Mouse (Mus musculus) mouse embryonic stem cell (cell line): ENCODE data around the gene Hivep2.

ENCODE experiments used
- in situ Hi-C, 2 experiments: fragments of 300-500 bp; cut with MboI; formaldehyde crosslinking; loops; 1 replicate in 1 of 2; 3 replicates in 1 of 2; pipeline ENCODE4 v1.14.3; 2019 to 2020; ENCODE audit warnings: low sequenced_read_pairs in 2 of 2, low pct_unique_long_range_greater_than_20kb in 1 of 2, mixed read lengths in 1 of 2; ENCODE audit not compliant: unreplicated experiment in 1 of 2

Hivep2 gene

DNA sequence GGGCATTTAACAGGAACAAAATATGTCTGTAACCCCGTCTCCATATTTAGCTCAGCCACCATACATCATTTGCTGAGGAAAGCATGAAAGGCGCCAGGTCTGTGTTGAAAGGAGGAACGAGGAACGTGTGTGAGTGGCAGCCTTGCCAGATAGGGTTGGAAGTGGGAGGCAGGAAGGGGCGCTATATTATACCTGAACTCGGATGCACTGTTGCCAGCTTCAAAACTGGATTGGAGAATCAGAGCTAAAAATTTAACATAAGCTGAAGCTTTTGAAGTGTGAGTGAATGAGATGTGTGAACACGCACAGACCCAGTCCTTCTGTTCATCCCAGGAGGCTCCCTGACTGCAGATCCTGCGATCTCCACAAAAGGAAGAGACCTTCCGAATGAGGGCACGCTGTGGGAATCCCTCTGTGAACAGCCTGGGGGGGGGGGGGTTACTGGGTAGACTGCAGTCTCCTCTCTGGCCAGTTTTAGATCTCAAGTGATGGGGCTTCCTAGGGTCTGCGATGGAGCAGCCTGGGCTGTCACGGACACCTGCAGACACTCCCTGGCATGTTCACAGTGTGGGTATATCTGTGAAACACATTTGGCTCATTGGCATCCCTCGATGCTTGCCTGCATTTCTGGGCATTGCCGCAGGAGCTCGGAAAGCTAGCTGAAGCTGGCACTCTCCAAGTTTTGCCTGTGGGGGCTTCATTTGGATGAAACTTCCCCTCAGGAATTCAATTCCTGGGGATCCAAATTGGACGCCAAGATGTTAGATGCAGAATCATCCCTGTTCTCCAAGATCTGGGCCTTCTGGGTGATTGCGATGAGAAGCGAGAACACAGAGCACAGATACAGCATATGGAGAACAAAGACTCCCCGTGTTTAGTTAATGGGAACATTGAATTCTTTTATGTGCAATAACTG, 213.8 kb downstream of the Hivep2 start:
- in situ Hi-C loops, result no loop called here

GRCm38 (mm10) chr10:14186352-14186976, 220.6 kb downstream of the Hivep2 start:
- in situ Hi-C loops, result no loop called here

GRCm38 (mm10) chr10:14189050-14189449, 223.2 kb downstream of the Hivep2 start:
- in situ Hi-C loops, result no loop called here

- in situ Hi-C loops, result no loop called here
These were observed 225.3 kb downstream of the Hivep2 start for GRCm38 (mm10) chr10:14191202-14191601.

- in situ Hi-C loops, result no loop called here
These were observed 226.3 kb downstream of the Hivep2 start for GRCm38 (mm10) chr10:14192156-14192555.

- in situ Hi-C loops, result no loop called here
These were observed 227.8 kb downstream of the Hivep2 start for GRCm38 (mm10) chr10:14193702-14194101.

DNA sequence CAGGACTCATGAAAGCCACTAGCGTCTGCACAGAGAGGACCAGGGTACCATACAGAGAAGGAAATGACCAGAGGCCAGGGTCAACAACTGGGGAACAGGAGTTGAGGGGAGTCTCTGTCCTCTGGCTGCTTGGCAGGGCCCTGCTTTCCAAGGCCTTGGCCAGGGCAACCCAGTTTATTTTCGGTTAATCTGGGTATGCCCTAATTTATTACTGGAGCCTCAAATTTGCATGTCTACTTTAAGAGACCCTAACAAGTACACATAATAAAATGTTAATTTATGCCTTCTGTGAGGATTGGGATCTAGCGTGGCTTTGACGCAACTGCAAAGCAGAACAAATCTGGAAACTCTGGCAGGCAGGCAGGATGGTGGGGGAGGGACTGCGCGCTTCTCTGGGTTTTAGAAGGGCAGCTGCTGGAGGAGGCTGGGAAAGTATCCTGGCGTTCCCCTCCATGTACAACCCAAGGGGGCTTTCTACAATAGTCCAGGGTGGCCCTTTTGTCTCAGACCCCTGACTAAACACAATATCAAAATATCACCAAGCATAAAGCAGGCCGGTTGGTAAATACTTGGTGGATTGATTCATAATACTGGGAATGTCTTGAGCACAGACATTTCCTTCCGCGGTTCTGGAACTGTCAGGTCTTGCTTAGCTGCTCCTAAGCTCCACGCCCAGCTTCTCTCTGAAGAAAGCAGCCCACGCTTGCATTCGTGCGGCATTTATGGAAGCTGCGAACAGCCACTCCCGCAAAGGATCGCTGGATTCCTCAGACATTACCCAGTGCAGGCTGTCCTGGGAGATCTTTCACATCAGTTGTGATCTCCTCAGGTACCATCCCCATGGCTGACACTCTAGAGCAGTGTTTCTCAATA, 230.1 kb downstream of the Hivep2 start:
- in situ Hi-C loops, result no loop called here

GRCm38 (mm10) chr10:14196785-14197184, 230.9 kb downstream of the Hivep2 start:
- in situ Hi-C loops, result no loop called here

GRCm38 (mm10) chr10:14197261-14197660, 231.4 kb downstream of the Hivep2 start:
- in situ Hi-C loops, result no loop called here

DNA sequence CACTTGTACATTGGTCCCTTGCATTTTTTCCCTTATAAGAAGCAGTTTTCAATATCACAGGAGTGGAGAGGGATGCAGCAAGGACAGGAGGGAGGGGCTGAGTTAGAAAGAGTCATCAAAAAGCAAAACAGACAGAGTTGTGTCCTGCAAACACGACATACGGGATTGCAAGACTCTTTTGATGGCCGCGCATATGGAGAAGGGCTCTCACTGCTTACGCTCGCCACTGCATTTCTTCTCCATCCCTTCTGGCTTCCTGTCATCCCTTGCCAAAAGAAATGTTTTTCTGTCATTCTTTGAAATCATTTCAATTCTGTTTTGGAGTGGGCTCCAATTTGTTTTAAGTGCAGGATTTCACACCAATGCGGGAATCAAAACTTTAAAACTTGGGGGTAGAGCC, 233.5 kb downstream of the Hivep2 start:
- in situ Hi-C loops, result no loop called here

DNA sequence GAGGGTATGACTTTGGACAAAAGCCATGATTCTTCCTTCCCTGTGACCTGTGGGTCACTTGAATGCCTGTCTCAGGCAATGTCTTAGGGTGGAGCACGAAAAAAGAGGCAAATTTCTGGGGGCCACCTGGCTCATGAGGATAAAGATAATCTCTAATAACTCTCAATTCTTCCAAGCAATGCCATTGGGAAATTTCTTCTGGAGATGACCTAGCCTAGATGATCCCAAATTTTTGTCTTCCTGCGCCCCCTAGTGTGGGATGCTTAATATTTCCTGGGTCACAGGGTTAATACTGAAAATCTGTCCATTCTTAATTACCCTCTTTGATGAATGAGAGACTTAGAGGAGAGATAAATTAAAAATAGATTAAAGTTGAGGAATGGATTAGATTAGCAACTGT, 234.4 kb downstream of the Hivep2 start:
- in situ Hi-C loops, result no loop called here
